Mouse (Mus musculus) neural tube, embryonic 13.5 days (tissue): ENCODE results near the gene Cldn19. TPM values are rescaled to one million over a fixed set of nuclear protein-coding genes. Genes with fewer than 3 reads are reported as not detected.
"Not testable (repeated sequence)": the region's sequence is repeated elsewhere in the genome, so short reads cannot be mapped to it uniquely, and the experiment has no call there.

Experiments
- ATAC-seq: fragments of 200-750 bp; cut with Nextera tagmentation; 2 replicates; pipeline ENCODE4 v1.8.0; 2017; ENCODE audit warnings: low read depth, mild to moderate bottlenecking, moderate TSS enrichment, moderate library complexity
- H3K27ac ChIP-seq: fragments of 300-500 bp; sonication (generic); replicated peaks from 2 replicates; pipeline ENCODE4 v1.5.1; 2015; ENCODE audit warnings: moderate library complexity, mild to moderate bottlenecking, inconsistent platforms
- H3K27me3 ChIP-seq: fragments of 300-500 bp; sonication (generic); 2 replicates; pipeline ENCODE4 v1.6.1; 2015; ENCODE audit warnings: mild to moderate bottlenecking, inconsistent platforms
- H3K36me3 ChIP-seq: fragments of 300-500 bp; sonication (generic); 2 replicates; pipeline ENCODE4 v1.6.1; 2015; ENCODE audit warnings: mild to moderate bottlenecking, inconsistent platforms
- H3K4me1 ChIP-seq: fragments of 300-500 bp; sonication (generic); replicated peaks from 2 replicates; pipeline ENCODE4 v1.6.1; 2015; ENCODE audit warnings: inconsistent platforms
- H3K4me2 ChIP-seq: fragments of 300-500 bp; sonication (generic); 2 replicates; pipeline ENCODE4 v1.6.1; 2015; ENCODE audit warnings: inconsistent platforms, mild to moderate bottlenecking, moderate library complexity
- H3K4me3 ChIP-seq: fragments of 300-500 bp; sonication (generic); 2 replicates; pipeline ENCODE4 v1.5.1; 2015; ENCODE audit warnings: mild to moderate bottlenecking, inconsistent platforms
- H3K9ac ChIP-seq: fragments of 300-500 bp; sonication (generic); 2 replicates; pipeline ENCODE4 v1.6.1; 2015; ENCODE audit warnings: moderate library complexity, mild to moderate bottlenecking, inconsistent platforms
- H3K9me3 ChIP-seq: fragments of 300-500 bp; sonication (generic); 2 replicates; pipeline ENCODE4 v1.6.1; 2016; ENCODE audit warnings: inconsistent platforms
- WGBS: fragments of 180-500 bp; shearing (Covaris S2); methylation state at CpG from one replicate; pipeline ENCODE4 v1.1.7; 2015; 5-methylcytosine and 5-hydroxymethylcytosine counted together
- polyA plus RNA-seq: library from polyadenylated mRNA; unstranded; fragments of >200 nt; fragmentation: Nextera tagmentation; extraction: Ambion mirVana; gene quantifications from 2 replicates; pipeline ENCODE4 v1.2.1, GENCODE M21; 2015

Cldn19 gene
- polyA plus RNA-seq, 1 experiment from 2014 or later: 0.63 TPM

DNA sequence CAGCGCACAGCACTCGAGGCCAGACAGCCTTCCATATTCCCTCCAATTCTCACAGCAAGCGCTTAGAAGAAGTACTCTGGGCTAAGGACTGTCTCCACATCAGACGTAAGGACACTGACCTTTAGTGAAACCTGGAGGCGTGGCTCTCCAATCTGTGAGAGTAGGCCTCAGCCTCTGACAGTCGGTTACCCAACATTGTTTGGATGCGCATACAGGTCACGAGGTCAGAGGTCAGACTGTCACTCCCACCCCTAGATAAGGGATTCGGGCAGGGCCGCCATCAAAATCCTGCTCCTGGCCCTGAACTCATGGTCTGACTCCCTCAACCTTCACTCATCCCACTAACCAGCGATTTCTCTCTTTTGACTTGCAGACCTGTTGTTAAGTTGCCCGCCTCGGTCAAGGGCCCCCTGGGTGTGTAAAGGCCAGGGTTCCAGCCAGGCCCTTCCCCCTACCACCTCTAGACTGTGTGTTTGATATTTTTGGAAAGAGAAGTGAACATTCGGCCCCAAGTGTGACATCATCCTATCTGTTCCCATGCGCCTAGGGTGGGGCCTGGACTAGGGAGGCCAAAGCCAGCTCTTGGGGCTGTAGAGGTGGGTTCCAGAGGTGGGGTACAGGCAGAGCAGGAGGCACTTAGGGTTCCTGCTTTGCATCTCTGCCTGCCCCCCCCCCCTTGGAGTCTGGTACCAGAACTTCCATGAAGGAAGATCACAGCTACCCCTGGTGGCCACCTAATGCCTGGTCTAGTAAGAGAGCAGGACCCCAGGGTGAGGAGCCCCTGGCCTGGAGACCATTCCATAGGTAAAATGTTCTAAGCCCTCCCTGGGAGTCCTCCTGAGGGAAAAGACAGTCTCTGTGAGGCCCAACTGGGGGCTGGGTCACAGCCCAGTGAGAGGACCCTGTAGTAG lies 4.4 kb downstream of the Cldn19 start:
- H3K27me3 ChIP-seq: no peaks in the 10 kb centered on the region
- no peak overlapping the region for H3K4me3 ChIP-seq
- no peak overlapping the region for H3K9ac ChIP-seq
- H3K9me3 ChIP-seq: no peaks in the 10 kb centered on the region
- H3K27ac ChIP-seq: no peak overlapping the region
- H3K36me3 ChIP-seq: 0 out of 2 replicates have a peak, but pooled peaks cover 4% of the 10 kb centered on the region
- H3K4me1 ChIP-seq: peaks cover 7% of the 10 kb centered on the region
- WGBS: 84% methylated on average over 15 of the region's 15 CpGs
- no peak overlapping the region for H3K4me2 ChIP-seq
- 0 out of 2 replicates have a peak, but pooled peaks have one; percentile 24 for ATAC-seq

DNA sequence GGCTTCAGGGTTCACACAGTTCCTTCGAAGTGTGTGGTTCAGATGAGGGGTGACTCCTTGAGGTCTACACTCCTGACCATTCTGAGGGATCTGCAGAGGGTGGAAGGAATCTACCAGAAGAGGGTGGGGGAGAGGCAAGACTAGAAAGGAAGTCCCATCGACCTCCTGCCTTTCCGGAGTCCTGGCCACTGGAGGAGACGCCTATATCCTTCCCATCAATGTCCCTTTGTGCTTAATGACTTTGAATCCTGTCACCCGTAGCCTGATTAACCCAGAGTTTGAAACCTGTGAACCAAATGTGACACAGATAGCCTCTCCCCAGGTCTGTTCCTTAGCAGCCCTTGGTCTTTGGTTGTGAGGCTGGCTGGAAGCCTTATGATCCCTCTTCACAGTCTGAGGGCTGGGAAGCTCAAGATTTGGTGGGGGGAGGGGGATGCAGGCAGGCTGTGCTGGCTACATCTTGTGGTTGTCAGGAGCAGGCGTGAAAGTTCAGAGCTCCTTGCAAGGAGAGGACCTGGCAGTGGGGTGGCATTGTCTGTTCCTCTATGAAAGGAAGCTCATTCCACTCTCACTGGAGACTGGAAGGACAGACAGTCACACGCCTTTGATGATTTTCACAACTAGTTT lies 6.0 kb downstream of the Cldn19 start:
- no peaks in the 10 kb centered on the region for H3K27me3 ChIP-seq
- no peak overlapping the region for H3K4me3 ChIP-seq
- ATAC-seq: no peak
- no peaks in the 10 kb centered on the region for H3K9me3 ChIP-seq
- H3K4me2 ChIP-seq: no peak overlapping the region
- H3K4me1 ChIP-seq: no peaks in the 10 kb centered on the region
- WGBS: 71% methylated on average over 7 of the region's 7 CpGs
- no peak overlapping the region for H3K9ac ChIP-seq
- H3K36me3 ChIP-seq: 0 out of 2 replicates have a peak, but pooled peaks cover 4% of the 10 kb centered on the region
- no peak overlapping the region for H3K27ac ChIP-seq

- WGBS: 94% methylated on average over 5 of the region's 5 CpGs
- H3K27ac ChIP-seq: no peak overlapping the region
- H3K4me2 ChIP-seq: no peak overlapping the region
- no peaks in the 10 kb centered on the region for H3K27me3 ChIP-seq
- no peaks in the 10 kb centered on the region for H3K9me3 ChIP-seq
- no peak overlapping the region for H3K9ac ChIP-seq
- H3K36me3 ChIP-seq: 0 out of 2 replicates have a peak, but pooled peaks cover 4% of the 10 kb centered on the region
- ATAC-seq: no peak
- H3K4me1 ChIP-seq: no peaks in the 10 kb centered on the region
- no peak overlapping the region for H3K4me3 ChIP-seq
Observed at GRCm38 (mm10) chr4:119262483-119262882, 7.3 kb downstream of the Cldn19 start.

DNA sequence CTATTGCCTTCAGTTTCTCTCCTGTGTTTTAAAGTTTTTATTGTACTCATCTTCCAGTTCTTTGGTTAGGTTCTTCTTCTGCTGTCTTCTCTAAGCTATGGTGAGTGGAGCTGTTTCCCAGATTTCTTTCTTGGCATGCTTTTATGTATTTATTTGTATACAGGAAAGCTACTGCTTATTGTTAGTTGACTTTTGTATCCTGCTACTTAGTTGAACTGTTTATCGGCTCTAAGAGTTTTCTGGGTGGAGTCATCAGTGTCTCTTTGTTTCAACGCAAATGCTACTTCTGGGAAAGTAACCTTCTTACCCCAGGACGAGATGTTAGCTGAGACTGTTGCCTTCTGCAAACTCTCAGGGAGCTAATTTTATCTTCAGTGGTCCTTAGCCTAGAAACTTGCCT lies 8.2 kb downstream of the Cldn19 start:
- H3K4me1 ChIP-seq: no peaks in the 10 kb centered on the region
- no peak for ATAC-seq
- 72% methylated on average over 3 of the region's 3 CpGs for WGBS
- H3K27ac ChIP-seq: no peak overlapping the region
- H3K27me3 ChIP-seq: no peaks in the 10 kb centered on the region
- H3K4me3 ChIP-seq: no peak overlapping the region
- no peak overlapping the region for H3K9ac ChIP-seq
- peaks cover 11% of the 10 kb centered on the region for H3K36me3 ChIP-seq
- no peak overlapping the region for H3K4me2 ChIP-seq
- no peaks in the 10 kb centered on the region for H3K9me3 ChIP-seq

DNA sequence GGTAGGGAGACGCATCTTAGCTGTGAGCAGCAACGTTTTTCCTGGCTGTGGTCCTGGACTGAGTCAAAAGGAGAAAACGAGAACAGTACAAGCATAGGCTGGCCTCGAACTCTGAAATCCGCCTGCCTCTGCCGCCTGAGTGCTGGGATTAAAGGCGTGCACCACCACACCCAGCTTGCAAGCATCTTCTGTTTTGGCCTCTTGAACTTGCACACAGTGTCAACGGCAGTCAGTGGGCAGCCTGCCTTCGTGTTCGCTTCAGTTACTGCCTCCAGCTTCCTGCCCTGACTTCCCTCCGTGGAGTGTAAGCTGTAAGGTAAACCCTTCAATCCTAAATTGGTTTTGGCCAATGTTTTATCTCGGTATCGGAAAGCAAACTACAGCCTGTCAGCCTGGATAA lies 11.4 kb downstream of the Cldn19 start:
- Histone ChIP-seq H3K4me1 (no peaks in the 10 kb centered on the region), H3K9me3 (no peaks in the 10 kb centered on the region), H3K36me3 (peaks cover 37% of the 10 kb centered on the region), H3K27me3 (no peaks in the 10 kb centered on the region), H3K27ac (no peak overlapping the region), H3K4me2 (no peak overlapping the region), H3K9ac (no peak overlapping the region), H3K4me3 (no peak overlapping the region)
- no peak for ATAC-seq
- WGBS: 79% methylated on average over 13 of the region's 13 CpGs

GRCm38 (mm10) chr4:119274627-119275026 lies 19.4 kb downstream of the Cldn19 start:
- no peak for ATAC-seq
- H3K4me2 ChIP-seq: no peak overlapping the region
- WGBS: 86% methylated on average over 1 of the region's 1 CpGs
- H3K36me3 ChIP-seq: peaks cover 94% of the 10 kb centered on the region
- H3K4me1 ChIP-seq: no peaks in the 10 kb centered on the region
- H3K9me3 ChIP-seq: no peaks in the 10 kb centered on the region
- H3K27ac ChIP-seq: no peak overlapping the region
- no peak overlapping the region for H3K9ac ChIP-seq
- no peak overlapping the region for H3K4me3 ChIP-seq
- H3K27me3 ChIP-seq: no peaks in the 10 kb centered on the region

DNA sequence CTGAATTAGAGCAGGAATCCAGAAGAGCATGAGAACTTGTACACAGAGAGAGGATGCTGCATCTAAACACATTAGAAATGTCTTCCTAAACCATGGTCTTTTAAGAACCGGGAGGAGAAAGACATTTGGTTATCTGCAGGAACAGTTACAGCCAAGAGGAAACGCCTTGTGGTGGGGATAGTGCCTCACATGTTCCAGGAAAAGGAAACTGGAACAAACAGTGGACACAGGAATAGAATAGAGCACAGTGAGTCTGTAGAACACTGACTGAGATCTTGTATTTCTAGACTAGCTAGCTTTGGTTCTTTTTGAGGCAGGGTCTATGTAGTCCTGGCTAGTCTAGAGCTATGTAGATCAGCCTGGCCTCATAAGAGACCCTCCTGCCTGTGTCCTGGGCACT lies 20.0 kb downstream of the Cldn19 start:
- Histone ChIP-seq H3K4me2 (no peak overlapping the region), H3K9ac (no peak overlapping the region), H3K27me3 (no peaks in the 10 kb centered on the region), H3K4me1 (no peaks in the 10 kb centered on the region), H3K36me3 (peaks cover 94% of the 10 kb centered on the region), H3K4me3 (no peak overlapping the region), H3K27ac (no peak overlapping the region), H3K9me3 (no peaks in the 10 kb centered on the region)
- no peak for ATAC-seq
- 86% methylated on average over 2 of the region's 2 CpGs for WGBS

- ATAC-seq: no peak
- no peaks in the 10 kb centered on the region for H3K9me3 ChIP-seq
- H3K4me2 ChIP-seq: no peak overlapping the region
- 87% methylated on average over 2 of the region's 2 CpGs for WGBS
- H3K4me3 ChIP-seq: no peak overlapping the region
- H3K27ac ChIP-seq: no peak overlapping the region
- H3K9ac ChIP-seq: no peak overlapping the region
- H3K36me3 ChIP-seq: peaks cover 93% of the 10 kb centered on the region
- no peaks in the 10 kb centered on the region for H3K27me3 ChIP-seq
- H3K4me1 ChIP-seq: no peaks in the 10 kb centered on the region
Observed at GRCm38 (mm10) chr4:119275726-119276125, 20.5 kb downstream of the Cldn19 start.

GRCm38 (mm10) chr4:119278784-119279183 lies 23.6 kb downstream of the Cldn19 start:
- not testable (repeated sequence) for H3K4me2 ChIP-seq, H3K4me3 ChIP-seq, H3K27ac ChIP-seq, H3K9me3 ChIP-seq, H3K27me3 ChIP-seq, H3K9ac ChIP-seq, H3K4me1 ChIP-seq, ATAC-seq
- 91% methylated on average over 15 of the region's 15 CpGs for WGBS
- peaks cover 94% of the 10 kb centered on the region for H3K36me3 ChIP-seq

GRCm38 (mm10) chr4:119284861-119285260 lies 29.6 kb downstream of the Cldn19 start:
- Histone ChIP-seq H3K4me1 (peaks cover 25% of the 10 kb centered on the region), H3K9me3 (no peaks in the 10 kb centered on the region), H3K4me2 (no peak overlapping the region), H3K27me3 (no peaks in the 10 kb centered on the region), H3K27ac (no peak overlapping the region), H3K9ac (no peak overlapping the region), H3K4me3 (no peak overlapping the region), H3K36me3 (peaks cover 57% of the 10 kb centered on the region)
- no peak for ATAC-seq
- WGBS: 89% methylated on average over 1 of the region's 1 CpGs

- 89% methylated on average over 2 of the region's 2 CpGs for WGBS
- Histone ChIP-seq H3K9ac (no peak overlapping the region), H3K27me3 (no peaks in the 10 kb centered on the region), H3K36me3 (peaks cover 52% of the 10 kb centered on the region), H3K27ac (no peak overlapping the region), H3K4me2 (no peak overlapping the region), H3K4me3 (no peak overlapping the region), H3K9me3 (no peaks in the 10 kb centered on the region), H3K4me1 (peaks cover 30% of the 10 kb centered on the region)
- ATAC-seq: no peak
Observed at GRCm38 (mm10) chr4:119285336-119285735, 30.1 kb downstream of the Cldn19 start.

- H3K36me3 ChIP-seq: peaks cover 10% of the 10 kb centered on the region; the same call in 1 of the 2 replicates
- WGBS: 61% methylated on average over 1 of the region's 1 CpGs
- H3K9ac ChIP-seq: peak overlapping the region; percentile 95
- no peak overlapping the region; the same call in 1 of the 2 replicates for H3K27ac ChIP-seq
- H3K4me3 ChIP-seq: peak overlapping the region; percentile 97
- peak overlapping the region; percentile 76 for H3K4me2 ChIP-seq
- H3K27me3 ChIP-seq: no peaks in the 10 kb centered on the region
- no peaks in the 10 kb centered on the region for H3K9me3 ChIP-seq
- peaks cover 52% of the 10 kb centered on the region for H3K4me1 ChIP-seq
- no peak for ATAC-seq
Observed at GRCm38 (mm10) chr4:119291921-119292320, 36.7 kb downstream of the Cldn19 start.
